In genomic region chr1:43413749-43414148, GRCm38 (mm10) we compare ENCODE assay signal across 19 mouse cellular contexts. TPM values are rescaled to one million over a fixed set of nuclear protein-coding genes. Genes with fewer than 3 reads are reported as not detected.
A peak's percentile ranks its signal among the peaks of the same experiment; 100 is the strongest.
DNase-seq lines count a peak whose midpoint lies in the region; ATAC-seq and TF ChIP-seq lines count a peak whose summit lies in the region.
"Had no signal": no experiment of that assay in that cellular context is flagged by ENCODE, and none has a peak within 500 bp of the region (broad histone marks: within the 10 kb centered on the region; RNA-seq: fewer than 3 reads in every experiment).

No protein-coding gene starts in this region.

- no peaks in the 10 kb centered on the region for H3K36me3 ChIP-seq in lung, embryonic 14.5 days (ENCODE audit: insufficient read depth)
- H3K36me3 ChIP-seq in lung, postnatal 0 days (ENCODE audit: insufficient read depth, low read length), result no peaks in the 10 kb centered on the region
- no peaks in the 10 kb centered on the region for H3K36me3 ChIP-seq in liver, embryonic 13.5 days
- H3K36me3 ChIP-seq: embryonic facial prominence, embryonic 12.5 days; hindbrain, embryonic 15.5 days; lung, embryonic 15.5 days had no signal

- 0 out of 2 replicates have a peak, but pooled peaks have one; percentile 59 for ATAC-seq in frontal cortex, adult (ENCODE audit: low TSS enrichment)
- no peak for ATAC-seq in lung, embryonic 14.5 days (ENCODE audit: insufficient read depth)
- no peak for ATAC-seq in lung, postnatal 0 days
- peak; percentile 65 for ATAC-seq in liver, embryonic 13.5 days (ENCODE audit: low read depth)
- ATAC-seq: midbrain, embryonic 16.5 days had no signal

- no peak for DNase-seq in frontal cortex, postnatal 25 days (ENCODE audit: low spot score in 2 of 2)
- DNase-seq in lung, embryonic 14.5 days, result no peak
- DNase-seq in lung, postnatal 0 days (ENCODE audit: low spot score), result no peak
- peak; percentile 27 for DNase-seq in liver, embryonic 13.5 days
- no peak for DNase-seq in thymus, adult 18-20 months
- no peak for DNase-seq in ovary, postnatal 14 days (ENCODE audit: low spot score)
- no peak for DNase-seq in cerebellum, postnatal 10 days
- DNase-seq: cerebellum, adult 11-12 months; gastrocnemius, postnatal 14 days; kidney, adult 18-20 months; kidney, postnatal 10 days; right cerebral cortex, adult 18-20 months; thymus, adult 2 months had no signal

- no peak for TF ChIP-seq EP300 in lung, postnatal 0 days (IDR thresholded peaks at IDR 0.05)

- WGBS in lung, embryonic 14.5 days, result 62% methylated on average over 4 of the region's 4 CpGs
- whole genome bisulfite sequencing in lung, postnatal 0 days, result 55% methylated on average over 4 of the region's 4 CpGs
- WGBS in liver, embryonic 13.5 days (ENCODE audit: insufficient replicate concordance), result 31% methylated on average over 4 of the region's 4 CpGs

- no peaks in the 10 kb centered on the region for H3K27me3 ChIP-seq in lung, embryonic 14.5 days (ENCODE audit: insufficient read depth, low read length)
- H3K27me3 ChIP-seq in lung, postnatal 0 days (replicated peaks; ENCODE audit: insufficient read depth, low read length), result no peaks in the 10 kb centered on the region
- no peaks in the 10 kb centered on the region for H3K27me3 ChIP-seq in liver, embryonic 13.5 days
- H3K27me3 ChIP-seq: embryonic facial prominence, embryonic 12.5 days; hindbrain, embryonic 15.5 days; lung, embryonic 15.5 days had no signal

- H3K4me3 ChIP-seq in lung, embryonic 14.5 days (ENCODE audit: low read depth, low read length), result no peak overlapping the region
- H3K4me3 ChIP-seq in lung, postnatal 0 days (ENCODE audit: low read depth, low read length), result no peak overlapping the region
- H3K4me3 ChIP-seq in liver, embryonic 13.5 days (replicated peaks), result no peak overlapping the region
- H3K4me3 ChIP-seq: embryonic facial prominence, embryonic 12.5 days; hindbrain, embryonic 15.5 days; left cerebral cortex, adult 2 months; lung, embryonic 15.5 days had no signal

- H3K4me2 ChIP-seq in lung, embryonic 14.5 days, result no peak overlapping the region
- H3K4me2 ChIP-seq in lung, postnatal 0 days (replicated peaks; ENCODE audit: low read depth, low read length), result no peak overlapping the region
- peak overlapping the region; percentile 17 for H3K4me2 ChIP-seq in liver, embryonic 13.5 days
- H3K4me2 ChIP-seq: embryonic facial prominence, embryonic 12.5 days; hindbrain, embryonic 15.5 days; lung, embryonic 15.5 days had no signal

- TF ChIP-seq CTCF in lung, embryonic 14.5 days (IDR thresholded peaks at IDR 0.05; ENCODE audit: low read depth), result no peak
- no peak for TF ChIP-seq CTCF in lung, postnatal 0 days (IDR thresholded peaks at IDR 0.05)

- H3K4me1 ChIP-seq in lung, embryonic 14.5 days (ENCODE audit: insufficient read depth), result peaks cover 6% of the 10 kb centered on the region
- H3K4me1 ChIP-seq in lung, postnatal 0 days (ENCODE audit: insufficient read depth, low read depth, low read length), result peaks cover 5% of the 10 kb centered on the region; the same call in 1 of the 2 replicates
- peaks cover 66% of the 10 kb centered on the region for H3K4me1 ChIP-seq in liver, embryonic 13.5 days (replicated peaks)
- H3K4me1 ChIP-seq: hindbrain, embryonic 15.5 days had no signal

- no peak overlapping the region for H3K9ac ChIP-seq in lung, embryonic 14.5 days
- H3K9ac ChIP-seq in lung, postnatal 0 days (replicated peaks; ENCODE audit: low read depth), result no peak overlapping the region
- peak overlapping the region; percentile 36 for H3K9ac ChIP-seq in liver, embryonic 13.5 days
- H3K9ac ChIP-seq: embryonic facial prominence, embryonic 12.5 days; hindbrain, embryonic 15.5 days; lung, embryonic 15.5 days had no signal

- peak overlapping the region; percentile 24; the same call in 1 of the 2 replicates for H3K27ac ChIP-seq in lung, embryonic 14.5 days (ENCODE audit: low read depth)
- H3K27ac ChIP-seq in lung, postnatal 0 days (ENCODE audit: low read length), result no peak overlapping the region
- peak overlapping the region; percentile 91 for H3K27ac ChIP-seq in liver, embryonic 13.5 days
- H3K27ac ChIP-seq: embryonic facial prominence, embryonic 12.5 days; hindbrain, embryonic 15.5 days; left cerebral cortex, adult 2 months; lung, embryonic 15.5 days had no signal

- no peaks in the 10 kb centered on the region for H3K9me3 ChIP-seq in lung, embryonic 14.5 days (ENCODE audit: low read depth, low read length)
- H3K9me3 ChIP-seq in lung, postnatal 0 days (ENCODE audit: low read length), result no peaks in the 10 kb centered on the region
- no peaks in the 10 kb centered on the region for H3K9me3 ChIP-seq in liver, embryonic 13.5 days (replicated peaks)
- H3K9me3 ChIP-seq: embryonic facial prominence, embryonic 12.5 days; hindbrain, embryonic 15.5 days; lung, embryonic 15.5 days had no signal

RNA-seq across cellular contexts. Expression of gene Nck2, which starts 30.6 kb away (rescaled TPM):
- polyA plus RNA-seq in lung, embryonic 14.5 days (2014; fragmentation: Nextera tagmentation; extraction: Ambion mirVana), result 52.4 and 59.1 TPM in 2 replicates
- 34.0 and 37.9 TPM in 2 replicates for polyA plus RNA-seq in lung, postnatal 0 days (2015; fragmentation: Nextera tagmentation; extraction: Ambion mirVana)
- polyA plus RNA-seq in liver, embryonic 13.5 days (2015; fragmentation: Nextera tagmentation; extraction: Ambion mirVana), result 10.5 and 12.6 TPM in 2 replicates

Comparison
In these comparisons a context has a peak if more than half of its experiments do, and no peak if none do; other contexts are left out.
1. ATAC-seq: peak in frontal cortex, adult (single experiment) and liver, embryonic 13.5 days (single experiment); none in lung, embryonic 14.5 days (single experiment) and lung, postnatal 0 days (single experiment).